Mouse (Mus musculus) kidney, embryonic 15.5 days (tissue): ENCODE measurements around the gene P2rx1. TPM values are rescaled to one million over a fixed set of nuclear protein-coding genes. Genes with fewer than 3 reads are reported as not detected.
A peak's percentile ranks its signal among the peaks of the same experiment; 100 is the strongest.

Source experiments
- ATAC-seq: fragments of 200-750 bp; cut with Nextera tagmentation; replicated peaks from 2 replicates; pipeline ENCODE4 v1.8.0; 2017; ENCODE audit warnings: moderate TSS enrichment; ENCODE audit not compliant: low FRiP score
- H3K27ac ChIP-seq: fragments of 300-500 bp; sonication (generic); 2 replicates; pipeline ENCODE4 v1.5.1; 2015; ENCODE audit warnings: mild to moderate bottlenecking, inconsistent platforms
- H3K27me3 ChIP-seq: fragments of 300-500 bp; sonication (generic); 2 replicates; pipeline ENCODE4 v1.6.1; 2015; ENCODE audit warnings: inconsistent platforms
- H3K36me3 ChIP-seq: fragments of 300-500 bp; sonication (generic); 2 replicates; pipeline ENCODE4 v1.6.1; 2015; ENCODE audit warnings: inconsistent platforms
- H3K4me1 ChIP-seq: fragments of 300-500 bp; sonication (generic); 2 replicates; pipeline ENCODE4 v1.6.1; 2015; ENCODE audit warnings: inconsistent platforms
- H3K4me2 ChIP-seq: fragments of 300-500 bp; sonication (generic); 2 replicates; pipeline ENCODE4 v1.6.1; 2015; ENCODE audit warnings: moderate library complexity, mild to moderate bottlenecking, inconsistent platforms
- H3K4me3 ChIP-seq: fragments of 300-500 bp; sonication (generic); replicated peaks from 2 replicates; pipeline ENCODE4 v1.5.1; 2015; ENCODE audit warnings: mild to moderate bottlenecking, inconsistent platforms
- H3K9ac ChIP-seq: fragments of 300-500 bp; sonication (generic); 2 replicates; pipeline ENCODE4 v1.6.1; 2015; ENCODE audit warnings: mild to moderate bottlenecking, inconsistent platforms
- H3K9me3 ChIP-seq: fragments of 300-500 bp; sonication (generic); replicated peaks from 2 replicates; pipeline ENCODE4 v1.6.1; 2016; ENCODE audit warnings: inconsistent platforms
- WGBS: fragments of 180-500 bp; shearing (Covaris S2); methylation state at CpG from one replicate; pipeline ENCODE4 v1.1.7; 2015; ENCODE audit warnings: mixed read lengths; 5-methylcytosine and 5-hydroxymethylcytosine counted together
- polyA plus RNA-seq: library from polyadenylated mRNA; unstranded; fragments of >200 nt; fragmentation: Nextera tagmentation; extraction: Ambion mirVana; gene quantifications from 2 replicates; pipeline ENCODE4 v1.2.1, GENCODE M21; 2015

Gene P2rx1
- polyA plus RNA-seq, 1 experiment from 2014 or later = 1.6 TPM

- WGBS = 64% methylated on average over 9 of the region's 9 CpGs
- ATAC-seq = 0 out of 2 replicates have a peak, but pooled peaks have one; percentile 13
These were observed 8.2 kb upstream of the P2rx1 start for GRCm38 (mm10) chr11:72990688-72991087.

DNA sequence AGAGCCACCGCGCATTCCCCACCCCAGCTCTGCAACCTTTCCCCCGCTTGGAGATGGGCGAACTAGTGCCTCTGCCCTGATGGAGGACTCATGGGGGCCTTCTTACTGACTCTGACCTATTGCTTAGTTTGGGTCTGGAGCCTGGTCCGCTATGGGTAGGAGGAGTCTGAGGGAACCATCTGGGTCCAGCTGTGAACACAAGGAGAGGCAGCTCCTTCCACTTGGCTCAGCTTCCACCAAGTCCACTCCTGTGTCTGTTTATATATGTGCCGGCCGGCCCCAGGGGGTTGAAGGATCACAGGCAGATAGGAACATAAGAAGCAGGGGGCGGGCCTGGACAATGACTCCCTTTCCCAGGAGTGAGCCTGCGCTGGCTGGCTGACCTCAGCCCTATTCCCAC, 6.9 kb upstream of the P2rx1 start:
- Histone ChIP-seq H3K27me3 (no peaks in the 10 kb centered on the region), H3K9ac (no peak overlapping the region), H3K4me3 (no peak overlapping the region), H3K4me1 (peaks cover 34% of the 10 kb centered on the region), H3K36me3 (no peaks in the 10 kb centered on the region), H3K4me2 (no peak overlapping the region), H3K9me3 (no peaks in the 10 kb centered on the region), H3K27ac (peak overlapping the region; percentile 41; the same call in 1 of the 2 replicates)
- ATAC-seq = peak; percentile 66; the same call in 1 of the 2 replicates
- WGBS = 30% methylated on average over 9 of the region's 9 CpGs

More at GRCm38 (mm10) chr11:72990688-72991087, 8.2 kb upstream of the P2rx1 start:
- no peaks in the 10 kb centered on the region for H3K27me3 ChIP-seq
- H3K9me3 ChIP-seq = no peaks in the 10 kb centered on the region
- peaks cover 34% of the 10 kb centered on the region for H3K4me1 ChIP-seq
- no peak overlapping the region for H3K9ac ChIP-seq
- H3K27ac ChIP-seq = no peak overlapping the region
- no peak overlapping the region for H3K4me3 ChIP-seq
- no peak overlapping the region for H3K4me2 ChIP-seq
- H3K36me3 ChIP-seq = no peaks in the 10 kb centered on the region

GRCm38 (mm10) chr11:72996346-72996745, 2.6 kb upstream of the P2rx1 start:
- Histone ChIP-seq H3K4me1 (peaks cover 30% of the 10 kb centered on the region), H3K9me3 (no peaks in the 10 kb centered on the region), H3K9ac (no peak overlapping the region), H3K4me2 (no peak overlapping the region), H3K4me3 (no peak overlapping the region), H3K27me3 (no peaks in the 10 kb centered on the region), H3K27ac (no peak overlapping the region), H3K36me3 (no peaks in the 10 kb centered on the region)
- ATAC-seq = no peak
- WGBS = 86% methylated on average over 6 of the region's 6 CpGs

- Histone ChIP-seq H3K36me3 (no peaks in the 10 kb centered on the region), H3K4me2 (no peak overlapping the region), H3K27me3 (no peaks in the 10 kb centered on the region), H3K27ac (no peak overlapping the region), H3K9me3 (no peaks in the 10 kb centered on the region), H3K4me1 (peaks cover 26% of the 10 kb centered on the region), H3K9ac (no peak overlapping the region), H3K4me3 (no peak overlapping the region)
- WGBS = 83% methylated on average over 2 of the region's 2 CpGs
- ATAC-seq = no peak
These were observed 2.1 kb upstream of the P2rx1 start for GRCm38 (mm10) chr11:72996781-72997180.

DNA sequence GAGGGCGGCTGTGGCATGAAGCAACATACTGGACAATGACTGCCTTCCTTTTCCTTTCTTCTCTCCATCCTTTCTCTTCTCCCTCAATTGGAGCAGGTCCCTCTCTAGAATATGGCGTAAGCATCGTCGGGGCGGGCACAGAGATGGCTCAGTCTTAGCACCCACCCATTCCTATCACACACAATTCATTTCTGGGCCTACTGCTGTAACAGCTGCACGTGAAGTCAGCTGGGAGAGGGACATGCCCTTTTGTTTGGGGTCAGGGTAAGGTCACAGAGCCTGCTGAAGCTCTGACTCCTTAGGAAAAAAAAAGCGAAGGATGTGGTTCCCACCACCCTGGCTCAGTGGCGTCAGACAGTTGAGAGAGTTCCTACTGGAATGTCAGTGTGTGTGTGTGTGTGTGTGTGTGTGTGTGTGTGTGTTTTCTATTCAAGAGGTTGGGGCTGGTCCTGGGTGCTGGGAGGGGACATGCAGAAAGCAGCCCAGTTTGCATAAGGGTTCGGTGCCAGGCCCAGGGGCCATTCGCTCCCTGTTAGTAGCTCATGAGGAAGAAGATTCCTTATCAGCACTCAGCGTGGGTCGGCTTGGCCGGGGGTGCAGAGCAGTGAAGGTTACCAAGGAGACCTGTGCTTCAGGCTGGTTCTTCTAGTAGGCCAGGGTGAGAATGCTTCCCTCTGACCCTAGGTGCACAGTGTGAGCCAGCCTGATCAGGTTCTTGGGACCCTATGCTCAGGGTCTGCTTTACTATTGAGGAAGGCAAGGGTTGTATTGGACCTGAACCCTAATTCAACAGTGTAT, 1.2 kb upstream of the P2rx1 start:
- Histone ChIP-seq H3K27ac (no peak overlapping the region), H3K4me3 (no peak overlapping the region), H3K27me3 (no peaks in the 10 kb centered on the region), H3K9ac (no peak overlapping the region), H3K4me2 (no peak overlapping the region), H3K4me1 (peaks cover 17% of the 10 kb centered on the region; the same call in 1 of the 2 replicates), H3K9me3 (no peaks in the 10 kb centered on the region), H3K36me3 (no peaks in the 10 kb centered on the region)
- WGBS = 72% methylated on average over 13 of the region's 13 CpGs
- no peak; the same call in 1 of the 2 replicates for ATAC-seq

- Histone ChIP-seq H3K4me2 (no peak overlapping the region), H3K36me3 (no peaks in the 10 kb centered on the region), H3K9me3 (no peaks in the 10 kb centered on the region), H3K9ac (no peak overlapping the region), H3K4me1 (peaks cover 16% of the 10 kb centered on the region; the same call in 1 of the 2 replicates), H3K4me3 (no peak overlapping the region), H3K27me3 (no peaks in the 10 kb centered on the region), H3K27ac (no peak overlapping the region)
- ATAC-seq = no peak; the same call in 1 of the 2 replicates
- 13% methylated on average over 6 of the region's 6 CpGs for WGBS
These were observed 2.1 kb downstream of the P2rx1 start for GRCm38 (mm10) chr11:73001029-73001428.

DNA sequence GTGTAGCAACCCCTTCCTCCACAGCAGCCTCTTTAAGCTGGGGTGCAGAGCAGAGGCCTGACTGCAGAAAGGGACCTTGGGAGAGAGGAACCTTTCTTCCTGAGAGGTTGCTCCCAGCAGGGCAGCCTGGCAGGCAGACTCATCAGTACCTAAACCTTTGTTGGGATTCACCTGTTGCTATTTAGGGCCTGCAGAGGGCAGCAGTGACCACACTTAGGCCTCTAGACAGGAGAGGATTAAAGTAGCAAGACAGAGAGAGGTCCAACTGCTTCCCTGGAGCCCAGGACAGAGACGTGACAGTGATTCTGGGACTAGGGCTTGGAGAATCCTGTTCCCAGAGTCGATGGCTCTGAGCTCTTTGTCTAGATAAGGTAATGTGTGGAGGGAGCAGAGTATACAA, 7.5 kb downstream of the P2rx1 start:
- Histone ChIP-seq H3K4me1 (no peaks in the 10 kb centered on the region), H3K36me3 (no peaks in the 10 kb centered on the region), H3K4me3 (no peak overlapping the region), H3K9me3 (no peaks in the 10 kb centered on the region), H3K9ac (no peak overlapping the region), H3K27ac (no peak overlapping the region), H3K4me2 (no peak overlapping the region), H3K27me3 (peaks cover 16% of the 10 kb centered on the region)
- ATAC-seq = peak; percentile 76
- WGBS = 4% methylated on average over 2 of the region's 2 CpGs

DNA sequence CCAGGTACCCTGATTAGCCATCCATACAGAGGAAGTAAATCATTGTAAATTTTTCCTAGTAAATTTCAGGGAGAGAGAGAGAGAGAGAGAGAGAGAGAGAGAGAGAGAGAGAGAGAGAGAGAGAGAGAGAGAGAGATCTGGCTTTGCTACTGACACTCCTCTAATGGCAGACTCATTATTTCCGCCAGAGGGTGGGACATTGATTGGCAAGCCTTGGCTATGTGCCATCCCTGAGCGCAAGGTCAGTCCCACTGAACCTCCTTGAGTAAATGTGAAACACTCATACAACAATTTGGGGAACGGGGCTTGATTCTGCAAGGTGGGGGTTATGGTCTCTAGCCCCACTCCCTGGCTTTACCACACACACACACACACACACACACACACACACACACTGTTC, 8.2 kb downstream of the P2rx1 start:
- 77% methylated on average over 3 of the region's 3 CpGs for WGBS
- peaks cover 16% of the 10 kb centered on the region for H3K27me3 ChIP-seq

DNA sequence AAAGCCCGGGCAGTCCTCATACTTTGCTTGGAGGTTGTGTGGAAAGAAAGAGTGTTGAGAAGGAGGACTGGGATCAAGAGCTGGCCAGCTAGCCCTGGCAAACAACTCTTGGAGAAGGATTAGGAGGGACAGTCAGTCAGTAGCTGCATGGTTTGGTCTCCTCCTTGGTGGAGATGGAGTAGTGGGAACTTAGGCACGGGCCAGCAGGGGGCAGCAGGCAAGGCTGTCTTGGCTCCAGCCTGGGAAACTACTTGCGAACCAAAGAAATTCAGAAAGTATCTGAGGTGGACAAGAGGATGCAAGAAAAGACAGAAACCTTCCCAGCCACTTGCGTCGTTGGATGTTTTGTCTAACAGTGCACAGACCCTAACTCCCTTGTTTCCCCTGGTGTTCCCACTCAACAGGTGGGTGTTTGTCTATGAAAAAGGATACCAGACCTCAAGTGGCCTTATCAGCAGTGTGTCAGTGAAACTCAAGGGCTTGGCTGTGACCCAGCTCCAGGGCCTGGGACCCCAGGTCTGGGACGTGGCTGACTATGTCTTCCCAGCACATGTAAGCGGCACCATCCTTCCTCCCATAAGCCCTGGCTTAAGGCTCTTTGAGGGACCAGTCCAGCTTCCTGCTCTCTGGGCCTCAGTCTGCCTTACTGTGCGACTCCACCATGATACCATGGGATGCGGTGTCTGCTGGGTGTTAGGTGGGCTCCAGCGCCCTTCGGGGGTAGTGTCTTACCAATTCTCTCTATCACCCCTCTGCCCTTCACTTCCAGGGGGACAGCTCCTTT, 9.0 kb downstream of the P2rx1 start:
- Histone ChIP-seq H3K4me1 (no peaks in the 10 kb centered on the region), H3K9ac (no peak overlapping the region), H3K36me3 (no peaks in the 10 kb centered on the region), H3K9me3 (no peaks in the 10 kb centered on the region), H3K4me2 (no peak overlapping the region), H3K27ac (no peak overlapping the region), H3K4me3 (no peak overlapping the region), H3K27me3 (peaks cover 16% of the 10 kb centered on the region)
- ATAC-seq = no peak
- WGBS = 60% methylated on average over 11 of the region's 11 CpGs

More for the DNA sequence above, 8.2 kb downstream of the P2rx1 start:
- Histone ChIP-seq H3K9me3 (no peaks in the 10 kb centered on the region), H3K36me3 (no peaks in the 10 kb centered on the region), H3K27ac (no peak overlapping the region), H3K9ac (no peak overlapping the region), H3K4me2 (no peak overlapping the region), H3K4me1 (no peaks in the 10 kb centered on the region), H3K4me3 (no peak overlapping the region)
- no peak for ATAC-seq

DNA sequence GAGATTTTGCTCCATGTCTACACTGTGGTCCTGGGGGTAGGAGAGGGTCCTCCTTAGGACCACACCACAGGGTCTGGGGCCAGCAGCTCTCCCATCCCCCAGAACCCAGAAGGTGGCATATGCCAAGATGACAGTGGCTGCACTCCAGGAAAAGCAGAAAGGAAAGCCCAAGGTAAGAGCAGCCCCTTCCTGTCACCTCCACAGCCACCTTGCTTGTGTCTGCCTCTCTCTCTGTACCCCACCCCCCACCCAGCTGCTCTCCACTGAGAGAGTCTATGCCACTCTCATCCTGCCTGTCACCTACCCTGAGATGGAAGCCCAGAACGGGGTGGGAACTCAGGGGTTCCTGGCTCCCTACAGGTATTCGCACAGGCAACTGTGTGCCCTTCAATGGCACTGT, 9.9 kb downstream of the P2rx1 start:
- Histone ChIP-seq H3K36me3 (no peaks in the 10 kb centered on the region), H3K4me2 (no peak overlapping the region), H3K27ac (no peak overlapping the region), H3K9me3 (no peaks in the 10 kb centered on the region), H3K9ac (no peak overlapping the region), H3K27me3 (peaks cover 16% of the 10 kb centered on the region), H3K4me3 (no peak overlapping the region), H3K4me1 (no peaks in the 10 kb centered on the region)
- WGBS = 77% methylated on average over 2 of the region's 2 CpGs
- no peak for ATAC-seq

DNA sequence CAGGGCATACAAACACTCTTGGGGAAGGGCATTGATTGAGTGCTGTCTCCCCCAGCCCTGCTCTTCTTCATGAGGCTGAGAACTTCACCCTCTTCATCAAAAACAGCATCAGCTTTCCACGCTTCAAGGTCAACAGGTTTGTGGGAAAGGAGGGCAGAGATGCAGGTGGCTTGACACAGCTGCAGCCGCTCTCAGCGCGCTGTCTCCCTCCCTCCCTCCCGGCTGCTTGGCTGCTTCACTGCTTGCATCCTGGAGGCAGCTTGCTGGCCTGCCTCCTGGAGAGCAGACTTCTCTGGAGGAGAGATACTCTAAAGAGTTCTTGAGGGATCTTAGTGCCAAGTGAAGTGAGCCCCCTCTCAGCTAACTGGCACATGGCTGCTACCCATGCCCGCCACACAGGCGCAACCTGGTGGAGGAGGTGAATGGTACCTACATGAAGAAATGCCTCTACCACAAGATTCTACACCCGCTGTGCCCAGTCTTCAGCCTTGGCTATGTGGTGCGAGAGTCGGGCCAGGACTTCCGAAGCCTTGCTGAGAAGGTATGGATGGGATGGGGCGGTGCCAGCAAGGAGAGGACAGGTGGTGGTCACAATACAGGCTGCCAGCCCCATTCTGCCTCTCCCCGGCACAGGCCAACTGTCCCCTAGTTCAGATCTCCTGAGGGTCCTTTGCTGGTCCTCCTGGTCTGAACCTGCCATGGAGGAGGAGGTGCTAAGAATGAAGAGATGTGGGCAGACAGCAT, 10.8 kb downstream of the P2rx1 start:
- H3K4me2 ChIP-seq = no peak overlapping the region
- peaks cover 16% of the 10 kb centered on the region for H3K27me3 ChIP-seq
- H3K4me3 ChIP-seq = no peak overlapping the region
- no peak overlapping the region for H3K27ac ChIP-seq
- no peaks in the 10 kb centered on the region for H3K36me3 ChIP-seq
- H3K4me1 ChIP-seq = no peaks in the 10 kb centered on the region
- no peaks in the 10 kb centered on the region for H3K9me3 ChIP-seq
- no peak overlapping the region for H3K9ac ChIP-seq
- ATAC-seq = no peak
- 60% methylated on average over 13 of the region's 13 CpGs for WGBS

DNA sequence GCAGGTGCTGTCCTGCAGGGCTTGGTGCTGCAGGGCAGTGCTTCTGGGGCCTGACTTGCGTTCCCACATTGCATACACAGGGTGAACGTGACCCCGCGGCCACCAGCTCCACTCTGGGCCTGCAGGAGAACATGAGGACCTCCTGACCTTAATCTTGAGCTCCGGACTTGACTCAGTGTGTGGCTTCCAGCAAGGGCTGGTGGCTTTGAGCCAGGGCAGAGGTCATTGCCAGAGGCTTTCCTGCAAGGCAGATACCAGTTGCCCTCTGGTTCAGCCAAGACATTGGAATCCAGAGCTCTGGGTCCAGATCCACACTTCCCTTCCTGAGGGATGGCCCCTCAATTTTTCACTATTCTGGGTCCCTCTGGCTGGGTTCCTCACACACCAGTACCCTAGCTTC, 15.1 kb downstream of the P2rx1 start:
- peaks cover 27% of the 10 kb centered on the region for H3K27me3 ChIP-seq
- no peaks in the 10 kb centered on the region for H3K36me3 ChIP-seq
- peaks cover 12% of the 10 kb centered on the region; the same call in 1 of the 2 replicates for H3K4me1 ChIP-seq
- no peak overlapping the region for H3K9ac ChIP-seq
- ATAC-seq = no peak
- no peak overlapping the region for H3K27ac ChIP-seq
- no peaks in the 10 kb centered on the region for H3K9me3 ChIP-seq
- WGBS = 71% methylated on average over 5 of the region's 5 CpGs
- H3K4me3 ChIP-seq = no peak overlapping the region
- no peak overlapping the region for H3K4me2 ChIP-seq
